Mouse (Mus musculus): ENCODE results near the gene Rpn1. TPM values are rescaled to one million over a fixed set of nuclear protein-coding genes. Genes with fewer than 3 reads are reported as not detected.

Gene Rpn1
- total and polyA plus RNA-seq, 2 experiments from 2014 or later = 198 to 261 TPM

DNA sequence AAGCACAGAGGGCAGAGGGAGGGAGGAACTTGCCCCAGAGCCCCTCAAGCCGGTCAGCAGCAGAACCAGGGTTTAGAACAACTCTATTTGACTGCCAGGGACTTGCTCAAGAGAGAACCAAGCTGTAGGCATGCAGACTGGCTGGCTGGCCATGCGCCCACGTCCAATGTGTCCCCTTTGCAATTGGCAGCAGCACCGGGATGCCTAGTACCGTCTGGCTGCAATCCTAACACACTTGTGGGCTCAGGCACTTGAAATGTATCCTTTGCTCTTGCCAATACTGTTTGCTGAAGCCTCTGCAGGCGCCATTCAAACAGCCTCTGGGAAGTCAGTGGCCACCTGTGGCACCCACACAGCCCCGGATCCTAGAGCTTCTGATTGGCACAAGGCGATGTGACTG lies 56.0 kb downstream of the Rpn1 start:
- H3K27me3 ChIP-seq (ENCODE audit: insufficient read depth, low read length) = no peaks in the 10 kb centered on the region
- H3K4me3 ChIP-seq (ENCODE audit: low read depth, low read length) = no peak overlapping the region
- no peaks in the 10 kb centered on the region for H3K9me3 ChIP-seq (ENCODE audit: low read length)
- H3K36me3 ChIP-seq (ENCODE audit: insufficient read depth, low read length) = no peaks in the 10 kb centered on the region
- 62% methylated on average over 8 of the region's 8 CpGs for WGBS
- no peak for ATAC-seq (ENCODE audit: low FRiP score)
- TF ChIP-seq CTCF (IDR thresholded peaks at IDR 0.05) = no peak
- H3K9ac ChIP-seq (replicated peaks; ENCODE audit: low read length, poor library complexity, severe bottlenecking) = no peak overlapping the region
- peak; percentile 85 for DNase-seq (ENCODE audit: low spot score)
- peaks cover 3% of the 10 kb centered on the region; the same call in 1 of the 2 replicates for H3K4me1 ChIP-seq (ENCODE audit: insufficient read depth, low read length)
- H3K27ac ChIP-seq (ENCODE audit: low read depth, low read length) = no peak overlapping the region
- no peak overlapping the region for H3K4me2 ChIP-seq (ENCODE audit: low read depth, low read length, poor library complexity, severe bottlenecking)

DNA sequence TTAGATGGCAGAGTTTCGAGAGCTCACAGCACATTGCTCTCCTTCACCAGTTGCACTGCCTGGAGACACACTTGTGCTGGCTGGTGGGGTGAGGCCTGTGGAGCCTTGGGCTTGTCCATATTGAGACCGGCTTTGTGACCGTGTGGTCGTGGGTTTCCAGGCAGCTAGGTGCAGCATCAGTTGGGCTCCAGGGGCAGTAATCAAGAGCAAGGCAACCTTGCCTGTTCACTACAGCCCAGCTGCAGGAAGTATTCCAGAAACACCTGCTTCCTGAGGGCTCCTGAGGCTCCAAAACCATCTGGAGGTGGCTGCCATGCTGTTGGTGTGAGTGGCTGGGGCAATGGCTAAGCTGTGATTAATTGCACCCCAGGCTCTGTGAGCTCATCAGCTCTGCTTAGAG lies 61.5 kb downstream of the Rpn1 start:
- H3K4me2 ChIP-seq (ENCODE audit: low read depth, low read length, poor library complexity, severe bottlenecking) = no peak overlapping the region
- 71% methylated on average over 4 of the region's 4 CpGs for WGBS
- no peak for ATAC-seq (ENCODE audit: low FRiP score)
- H3K9ac ChIP-seq (replicated peaks; ENCODE audit: low read length, poor library complexity, severe bottlenecking) = no peak overlapping the region
- no peaks in the 10 kb centered on the region for H3K36me3 ChIP-seq (ENCODE audit: insufficient read depth, low read length)
- H3K27ac ChIP-seq (ENCODE audit: low read depth, low read length) = no peak overlapping the region
- H3K4me3 ChIP-seq (ENCODE audit: low read depth, low read length) = no peak overlapping the region
- no peaks in the 10 kb centered on the region for H3K27me3 ChIP-seq (ENCODE audit: insufficient read depth, low read length)
- H3K4me1 ChIP-seq (ENCODE audit: insufficient read depth, low read length) = no peaks in the 10 kb centered on the region
- no peaks in the 10 kb centered on the region for H3K9me3 ChIP-seq (ENCODE audit: low read length)
- DNase-seq (ENCODE audit: low spot score) = no peak
- TF ChIP-seq CTCF (IDR thresholded peaks at IDR 0.05) = no peak

DNA sequence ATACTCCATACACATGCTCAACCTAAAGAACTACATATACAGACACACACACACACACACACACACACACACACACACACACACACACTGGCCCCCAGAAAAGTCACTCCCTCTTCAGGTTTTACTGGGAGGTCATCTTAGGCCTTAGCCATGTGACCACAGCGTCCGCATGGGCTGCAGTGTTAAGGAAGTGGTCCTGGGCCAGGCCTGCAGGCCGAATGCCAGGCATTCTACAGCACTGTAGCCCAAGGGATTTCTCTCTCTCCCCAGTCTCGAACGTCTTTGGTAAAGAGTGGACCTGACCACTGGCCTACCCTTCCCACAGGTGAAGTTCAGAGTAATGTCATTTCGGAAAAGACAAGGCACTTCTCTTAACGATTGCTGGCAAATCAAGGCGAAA lies 62.3 kb downstream of the Rpn1 start:
- no peaks in the 10 kb centered on the region for H3K36me3 ChIP-seq (ENCODE audit: insufficient read depth, low read length)
- no peak for TF ChIP-seq CTCF (IDR thresholded peaks at IDR 0.05)
- H3K4me1 ChIP-seq (ENCODE audit: insufficient read depth, low read length) = no peaks in the 10 kb centered on the region
- ATAC-seq (ENCODE audit: low FRiP score) (no peak), DNase-seq (ENCODE audit: low spot score) (no peak)
- no peak overlapping the region for H3K9ac ChIP-seq (replicated peaks; ENCODE audit: low read length, poor library complexity, severe bottlenecking)
- H3K4me2 ChIP-seq (ENCODE audit: low read depth, low read length, poor library complexity, severe bottlenecking) = no peak overlapping the region
- H3K4me3 ChIP-seq (ENCODE audit: low read depth, low read length) = no peak overlapping the region
- H3K9me3 ChIP-seq (ENCODE audit: low read length) = no peaks in the 10 kb centered on the region
- no peak overlapping the region for H3K27ac ChIP-seq (ENCODE audit: low read depth, low read length)
- 86% methylated on average over 8 of the region's 8 CpGs for WGBS
- H3K27me3 ChIP-seq (ENCODE audit: insufficient read depth, low read length) = no peaks in the 10 kb centered on the region

DNA sequence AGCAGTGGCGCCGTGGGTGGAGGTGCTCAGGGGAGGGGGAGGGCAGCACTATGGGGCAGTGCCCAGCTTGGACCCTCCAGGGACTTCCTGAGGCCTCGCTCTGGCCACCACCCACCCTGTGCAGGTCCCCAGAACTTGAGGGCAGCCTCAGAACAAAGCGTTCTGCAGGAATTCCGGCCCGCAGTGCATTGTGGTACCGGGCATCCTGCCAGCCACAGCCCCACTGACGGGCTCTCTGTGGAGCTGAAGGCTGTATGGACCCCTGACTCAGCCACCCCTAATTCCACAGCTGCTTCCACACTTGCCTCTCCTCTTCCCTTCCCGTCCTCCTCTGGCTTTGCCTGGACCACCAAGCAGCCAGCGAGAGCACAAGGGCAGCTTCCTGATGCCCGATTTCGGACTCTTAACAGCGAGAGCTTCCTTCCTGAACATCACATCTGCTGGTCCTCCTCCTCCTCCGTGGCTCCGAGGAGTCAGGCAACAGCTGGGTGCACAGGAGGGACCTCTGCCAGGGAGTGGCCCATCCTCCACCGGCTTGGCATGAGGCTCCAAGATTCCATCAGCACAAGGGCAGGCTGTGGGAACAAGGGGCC lies 63.2 kb downstream of the Rpn1 start:
- Histone ChIP-seq H3K27me3 (ENCODE audit: insufficient read depth, low read length) (no peaks in the 10 kb centered on the region), H3K9me3 (ENCODE audit: low read length) (no peaks in the 10 kb centered on the region), H3K27ac (ENCODE audit: low read depth, low read length) (no peak overlapping the region), H3K4me3 (ENCODE audit: low read depth, low read length) (no peak overlapping the region), H3K4me1 (ENCODE audit: insufficient read depth, low read length) (no peaks in the 10 kb centered on the region), H3K4me2 (ENCODE audit: low read depth, low read length, poor library complexity, severe bottlenecking) (no peak overlapping the region), H3K36me3 (ENCODE audit: insufficient read depth, low read length) (no peaks in the 10 kb centered on the region), H3K9ac (replicated peaks; ENCODE audit: low read length, poor library complexity, severe bottlenecking) (no peak overlapping the region)
- ATAC-seq (ENCODE audit: low FRiP score) (no peak), DNase-seq (ENCODE audit: low spot score) (peak; percentile 14)
- TF ChIP-seq CTCF (IDR thresholded peaks at IDR 0.05) = no peak
- WGBS = 67% methylated on average over 16 of the region's 16 CpGs

DNA sequence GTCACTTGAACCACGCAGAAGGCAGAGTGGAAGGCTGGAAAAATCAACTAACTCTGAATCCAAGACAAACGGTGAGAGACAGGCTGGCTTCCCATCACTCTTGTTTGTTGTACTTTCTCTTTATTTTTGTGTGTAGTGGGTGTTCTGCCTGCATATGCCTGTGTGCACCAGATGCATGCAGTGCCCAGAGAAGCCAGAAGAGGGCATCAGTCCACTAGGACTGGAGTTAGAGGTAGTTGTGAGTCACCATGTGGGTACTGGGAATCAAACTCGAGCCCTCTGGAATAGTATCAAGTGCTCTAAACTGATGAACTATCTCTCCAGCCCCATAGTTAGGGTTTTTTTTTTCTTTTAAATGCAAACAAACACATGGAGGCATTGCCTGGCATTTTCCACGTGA lies 67.1 kb downstream of the Rpn1 start:
- TF ChIP-seq CTCF (IDR thresholded peaks at IDR 0.05) = peak; percentile 25
- H3K4me3 ChIP-seq (ENCODE audit: low read depth, low read length) = no peak overlapping the region
- no peaks in the 10 kb centered on the region for H3K4me1 ChIP-seq (ENCODE audit: insufficient read depth, low read length)
- no peak overlapping the region for H3K4me2 ChIP-seq (ENCODE audit: low read depth, low read length, poor library complexity, severe bottlenecking)
- 79% methylated on average over 4 of the region's 4 CpGs for WGBS
- ATAC-seq (ENCODE audit: low FRiP score) (no peak), DNase-seq (ENCODE audit: low spot score) (no peak)
- no peak overlapping the region for H3K27ac ChIP-seq (ENCODE audit: low read depth, low read length)
- H3K9me3 ChIP-seq (ENCODE audit: low read length) = no peaks in the 10 kb centered on the region
- H3K9ac ChIP-seq (replicated peaks; ENCODE audit: low read length, poor library complexity, severe bottlenecking) = no peak overlapping the region
- no peaks in the 10 kb centered on the region for H3K27me3 ChIP-seq (ENCODE audit: insufficient read depth, low read length)
- H3K36me3 ChIP-seq (ENCODE audit: insufficient read depth, low read length) = no peaks in the 10 kb centered on the region

DNA sequence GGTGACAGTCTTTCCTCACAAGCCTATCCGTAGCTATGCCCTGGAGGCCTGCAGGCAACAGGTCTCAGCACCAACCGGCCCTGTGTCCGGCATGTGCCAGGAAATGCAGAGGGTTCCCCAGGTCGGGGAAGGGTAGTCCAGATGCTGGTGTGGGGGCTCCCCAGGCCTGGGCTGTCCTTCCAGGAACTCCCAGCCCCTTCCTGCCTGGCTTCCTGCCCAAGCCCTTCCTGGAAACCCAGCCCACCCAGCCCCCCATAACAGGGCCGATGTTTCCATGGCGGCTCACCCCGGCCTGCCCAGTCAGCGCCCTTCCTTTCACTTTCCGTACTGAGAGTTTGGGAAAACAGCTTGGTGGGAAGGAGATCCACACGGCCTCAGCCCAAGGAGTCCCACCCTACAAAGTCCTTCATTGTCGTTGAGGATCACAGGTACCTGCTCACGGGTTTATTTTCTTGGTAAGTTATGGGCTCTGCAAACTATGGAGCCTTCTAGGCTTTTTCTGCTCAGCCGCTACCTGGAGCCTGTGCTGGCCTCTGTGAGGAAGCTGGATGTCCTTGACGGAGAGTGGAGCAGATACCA lies 67.9 kb downstream of the Rpn1 start:
- Histone ChIP-seq H3K27ac (ENCODE audit: low read depth, low read length) (no peak overlapping the region), H3K9ac (replicated peaks; ENCODE audit: low read length, poor library complexity, severe bottlenecking) (no peak overlapping the region), H3K9me3 (ENCODE audit: low read length) (no peaks in the 10 kb centered on the region), H3K4me1 (ENCODE audit: insufficient read depth, low read length) (no peaks in the 10 kb centered on the region), H3K27me3 (ENCODE audit: insufficient read depth, low read length) (no peaks in the 10 kb centered on the region), H3K4me2 (ENCODE audit: low read depth, low read length, poor library complexity, severe bottlenecking) (no peak overlapping the region), H3K36me3 (ENCODE audit: insufficient read depth, low read length) (no peaks in the 10 kb centered on the region), H3K4me3 (ENCODE audit: low read depth, low read length) (no peak overlapping the region)
- ATAC-seq (ENCODE audit: low FRiP score) (no peak), DNase-seq (ENCODE audit: low spot score) (no peak)
- no peak for TF ChIP-seq CTCF (IDR thresholded peaks at IDR 0.05)
- 82% methylated on average over 14 of the region's 14 CpGs for WGBS

All from midbrain, postnatal 0 days (tissue).